Mouse (Mus musculus) liver, embryonic 13.5 days (tissue): ENCODE measurements around the gene Gm1123. TPM values are rescaled to one million over a fixed set of nuclear protein-coding genes. Genes with fewer than 3 reads are reported as not detected.
A peak's percentile ranks its signal among the peaks of the same experiment; 100 is the strongest.

Source experiments
- ATAC-seq: fragments of 200-750 bp; cut with Nextera tagmentation; 2 replicates; pipeline ENCODE4 v1.8.0; 2017; ENCODE audit warnings: low read depth, mild to moderate bottlenecking, moderate number of reproducible peaks, moderate library complexity
- DNase-seq: peaks from one replicate; pipeline ENCODE4 v3.0.0; 2022
- H3K27ac ChIP-seq: fragments of 300-500 bp; sonication (generic); 2 replicates; pipeline ENCODE4 v1.5.1; 2015; ENCODE audit warnings: moderate library complexity, mild to moderate bottlenecking, inconsistent platforms
- H3K27me3 ChIP-seq: fragments of 300-500 bp; sonication (generic); 2 replicates; pipeline ENCODE4 v1.6.1; 2015; ENCODE audit warnings: mild to moderate bottlenecking, inconsistent platforms
- H3K36me3 ChIP-seq: fragments of 300-500 bp; sonication (generic); 2 replicates; pipeline ENCODE4 v1.6.1; 2015; ENCODE audit warnings: mild to moderate bottlenecking, inconsistent platforms
- H3K4me1 ChIP-seq: fragments of 300-500 bp; sonication (generic); replicated peaks from 2 replicates; pipeline ENCODE4 v1.6.1; 2015; ENCODE audit warnings: inconsistent platforms
- H3K4me2 ChIP-seq: fragments of 300-500 bp; sonication (generic); 2 replicates; pipeline ENCODE4 v1.6.1; 2015; ENCODE audit warnings: inconsistent platforms, mild to moderate bottlenecking, moderate library complexity
- H3K4me3 ChIP-seq: fragments of 300-500 bp; sonication (generic); replicated peaks from 2 replicates; pipeline ENCODE4 v1.5.1; 2015; ENCODE audit warnings: mild to moderate bottlenecking, inconsistent platforms
- H3K9ac ChIP-seq: fragments of 300-500 bp; sonication (generic); 2 replicates; pipeline ENCODE4 v1.6.1; 2015; ENCODE audit warnings: mild to moderate bottlenecking, inconsistent platforms
- H3K9me3 ChIP-seq: fragments of 300-500 bp; sonication (generic); replicated peaks from 2 replicates; pipeline ENCODE4 v1.6.1; 2016; ENCODE audit warnings: inconsistent platforms
- WGBS: fragments of 180-500 bp; shearing (Covaris S2); methylation state at CpG from one replicate; pipeline ENCODE4 v1.1.7; 2015; ENCODE audit not compliant: insufficient replicate concordance; 5-methylcytosine and 5-hydroxymethylcytosine counted together
- polyA plus RNA-seq: library from polyadenylated mRNA; unstranded; fragments of >200 nt; fragmentation: Nextera tagmentation; extraction: Ambion mirVana; gene quantifications from 2 replicates; pipeline ENCODE4 v1.2.1, GENCODE M21; 2015

Gm1123 gene
- polyA plus RNA-seq, 1 experiment from 2014 or later: not detected

GRCm38 (mm10) chr9:99001326-99001725, 34.2 kb downstream of the Gm1123 start:
- no peak overlapping the region for H3K9ac ChIP-seq
- no peak overlapping the region for H3K27ac ChIP-seq
- H3K27me3 ChIP-seq: no peaks in the 10 kb centered on the region
- peaks cover 10% of the 10 kb centered on the region; the same call in 1 of the 2 replicates for H3K36me3 ChIP-seq
- DNase-seq: no peak
- no peak overlapping the region for H3K4me3 ChIP-seq
- H3K9me3 ChIP-seq: no peaks in the 10 kb centered on the region
- WGBS: 72% methylated on average over 6 of the region's 6 CpGs
- H3K4me1 ChIP-seq: no peaks in the 10 kb centered on the region
- ATAC-seq: no peak
- no peak overlapping the region for H3K4me2 ChIP-seq

DNA sequence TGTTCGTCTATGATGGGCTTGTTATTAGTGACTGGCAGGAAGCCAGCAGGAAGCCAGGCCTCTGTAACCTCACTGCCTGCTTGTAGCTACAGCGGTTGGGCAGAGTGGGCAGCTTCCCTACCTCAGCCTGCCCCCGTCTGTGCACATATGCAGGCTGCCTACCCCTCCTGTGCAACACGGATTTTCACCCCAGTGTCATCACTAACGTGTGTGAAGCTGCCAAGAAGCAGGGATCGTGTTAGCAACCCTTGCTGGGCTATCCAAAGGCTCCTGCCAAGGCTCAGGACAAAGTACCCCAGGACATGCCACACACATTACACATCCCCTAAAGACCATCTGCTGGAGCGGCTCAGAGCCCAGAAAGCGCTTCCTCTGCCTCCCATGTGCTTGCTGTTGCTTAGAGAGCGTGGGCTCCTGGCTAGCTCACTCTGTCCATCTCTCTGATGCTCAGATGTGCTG, 35.6 kb downstream of the Gm1123 start:
- 48% methylated on average over 9 of the region's 9 CpGs for WGBS
- H3K9me3 ChIP-seq: no peaks in the 10 kb centered on the region
- H3K27ac ChIP-seq: no peak overlapping the region
- H3K4me3 ChIP-seq: no peak overlapping the region
- H3K36me3 ChIP-seq: peaks cover 10% of the 10 kb centered on the region; the same call in 1 of the 2 replicates
- H3K4me1 ChIP-seq: no peaks in the 10 kb centered on the region
- no peak overlapping the region for H3K4me2 ChIP-seq
- DNase-seq (no peak), ATAC-seq (no peak)
- H3K27me3 ChIP-seq: no peaks in the 10 kb centered on the region
- no peak overlapping the region for H3K9ac ChIP-seq

- H3K4me2 ChIP-seq: no peak overlapping the region
- no peak for ATAC-seq
- WGBS: 89% methylated on average over 4 of the region's 4 CpGs
These were observed 41.4 kb downstream of the Gm1123 start for GRCm38 (mm10) chr9:98994103-98994502.

DNA sequence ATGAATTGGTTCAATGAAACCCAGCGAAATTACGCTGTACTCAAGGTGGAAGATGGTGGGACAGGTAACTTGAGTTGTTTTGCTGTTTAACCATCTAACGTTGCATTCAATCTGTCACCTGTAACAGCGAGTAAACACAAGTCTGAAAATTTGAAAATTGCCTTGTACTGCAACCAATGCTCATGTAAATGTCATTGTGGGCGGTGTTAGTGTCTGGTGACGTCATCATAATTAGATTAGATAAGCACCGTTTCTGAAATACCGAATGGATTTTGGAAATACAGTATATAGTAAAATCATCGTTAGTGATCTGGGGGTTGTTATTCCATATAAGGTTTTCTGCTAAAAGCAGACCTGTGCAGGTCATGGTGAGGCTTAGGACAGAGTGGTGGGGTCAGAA, 48.4 kb downstream of the Gm1123 start:
- WGBS: 35% methylated on average over 9 of the region's 9 CpGs
- Histone ChIP-seq H3K4me1 (peaks cover 21% of the 10 kb centered on the region), H3K27ac (no peak overlapping the region), H3K9me3 (no peaks in the 10 kb centered on the region), H3K9ac (peak overlapping the region; percentile 83), H3K4me3 (peak overlapping the region; percentile 81), H3K4me2 (peak overlapping the region; percentile 100), H3K27me3 (peaks cover 24% of the 10 kb centered on the region), H3K36me3 (no peaks in the 10 kb centered on the region)
- ATAC-seq (no peak), DNase-seq (no peak)

More at GRCm38 (mm10) chr9:98994103-98994502, 41.4 kb downstream of the Gm1123 start:
- H3K4me3 ChIP-seq: no peak overlapping the region
- no peak overlapping the region for H3K9ac ChIP-seq
- no peaks in the 10 kb centered on the region for H3K27me3 ChIP-seq
- DNase-seq: no peak
- H3K36me3 ChIP-seq: 0 out of 2 replicates have a peak, but pooled peaks cover 6% of the 10 kb centered on the region
- no peaks in the 10 kb centered on the region for H3K9me3 ChIP-seq
- no peak overlapping the region for H3K27ac ChIP-seq
- H3K4me1 ChIP-seq: no peaks in the 10 kb centered on the region

- Histone ChIP-seq H3K27ac (no peak overlapping the region; the same call in 1 of the 2 replicates), H3K4me2 (peak overlapping the region; percentile 100), H3K4me3 (peak overlapping the region; percentile 81), H3K9ac (peak overlapping the region; percentile 83), H3K36me3 (no peaks in the 10 kb centered on the region), H3K4me1 (peaks cover 21% of the 10 kb centered on the region), H3K27me3 (peaks cover 28% of the 10 kb centered on the region), H3K9me3 (no peaks in the 10 kb centered on the region)
- DNase-seq: peak; percentile 20
- under 1% methylated on average over 50 of the region's 50 CpGs for WGBS
- ATAC-seq: peak; percentile 17
These were observed 48.9 kb downstream of the Gm1123 start for GRCm38 (mm10) chr9:98986476-98987096.

GRCm38 (mm10) chr9:98985800-98986475, 49.6 kb downstream of the Gm1123 start, which contains the start of gene Faim:
Faim (plus strand) TSS chr9:98986373.
- peak; percentile 100 for DNase-seq
- ATAC-seq: peak; percentile 100
- Histone ChIP-seq H3K36me3 (no peaks in the 10 kb centered on the region), H3K4me2 (peak within 1 kb of the TSS; percentile 100), H3K27me3 (peaks cover 35% of the 10 kb centered on the region), H3K27ac (peak within 1 kb of the TSS; percentile 66), H3K4me1 (peaks cover 21% of the 10 kb centered on the region), H3K9ac (peak within 1 kb of the TSS; percentile 83), H3K9me3 (no peaks in the 10 kb centered on the region), H3K4me3 (peak within 1 kb of the TSS; percentile 81)
- 2% methylated on average over 45 of the region's 45 CpGs for WGBS

- 6% methylated on average over 29 of the region's 29 CpGs for whole genome bisulfite sequencing
- Histone ChIP-seq H3K27me3 (peaks cover 82% of the 10 kb centered on the region), H3K4me1 (peaks cover 6% of the 10 kb centered on the region; the same call in 1 of the 2 replicates), H3K9ac (no peak overlapping the region), H3K9me3 (no peaks in the 10 kb centered on the region), H3K27ac (no peak overlapping the region), H3K36me3 (no peaks in the 10 kb centered on the region), H3K4me3 (peak overlapping the region; percentile 33), H3K4me2 (peak overlapping the region; percentile 58)
- ATAC-seq: peak; percentile 74
- peak; percentile 80 for DNase-seq
These were observed 55.8 kb downstream of the Gm1123 start for GRCm38 (mm10) chr9:98979431-98980416.

GRCm38 (mm10) chr9:98976520-98976919, 59.0 kb downstream of the Gm1123 start:
- H3K27me3 ChIP-seq: peaks cover 85% of the 10 kb centered on the region
- DNase-seq (no peak), ATAC-seq (no peak)
- H3K4me3 ChIP-seq: no peak overlapping the region
- no peaks in the 10 kb centered on the region for H3K36me3 ChIP-seq
- H3K27ac ChIP-seq: no peak overlapping the region
- H3K4me1 ChIP-seq: peaks cover 12% of the 10 kb centered on the region; the same call in 1 of the 2 replicates
- H3K9me3 ChIP-seq: no peaks in the 10 kb centered on the region
- H3K9ac ChIP-seq: no peak overlapping the region
- 34% methylated on average over 5 of the region's 5 CpGs for WGBS
- H3K4me2 ChIP-seq: no peak overlapping the region

DNA sequence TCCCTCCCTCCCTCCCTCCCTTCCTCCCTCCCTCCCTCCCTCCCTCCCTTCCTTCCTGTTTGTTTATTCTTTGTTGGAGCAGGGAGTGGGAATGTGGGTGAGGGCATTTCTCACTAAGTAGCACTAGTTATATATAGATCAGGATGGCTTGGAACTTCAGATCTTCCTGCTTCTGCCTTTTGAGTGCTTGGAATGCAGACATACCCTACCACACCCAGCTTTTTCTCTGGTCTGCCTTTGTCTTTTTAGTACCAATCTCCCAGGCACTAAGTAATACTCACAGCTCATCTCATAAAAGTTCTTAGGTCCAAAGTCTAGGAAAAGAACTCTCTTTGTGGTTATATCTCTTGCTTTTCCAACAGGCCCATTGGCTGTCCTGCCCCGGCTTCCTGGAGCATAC, 59.4 kb downstream of the Gm1123 start:
- Histone ChIP-seq H3K4me3 (no peak overlapping the region), H3K27me3 (peaks cover 84% of the 10 kb centered on the region), H3K27ac (no peak overlapping the region), H3K4me1 (peaks cover 12% of the 10 kb centered on the region; the same call in 1 of the 2 replicates), H3K4me2 (no peak overlapping the region), H3K9me3 (no peaks in the 10 kb centered on the region), H3K36me3 (no peaks in the 10 kb centered on the region), H3K9ac (no peak overlapping the region)
- 58% methylated on average over 1 of the region's 1 CpGs for WGBS
- DNase-seq (no peak), ATAC-seq (no peak)

DNA sequence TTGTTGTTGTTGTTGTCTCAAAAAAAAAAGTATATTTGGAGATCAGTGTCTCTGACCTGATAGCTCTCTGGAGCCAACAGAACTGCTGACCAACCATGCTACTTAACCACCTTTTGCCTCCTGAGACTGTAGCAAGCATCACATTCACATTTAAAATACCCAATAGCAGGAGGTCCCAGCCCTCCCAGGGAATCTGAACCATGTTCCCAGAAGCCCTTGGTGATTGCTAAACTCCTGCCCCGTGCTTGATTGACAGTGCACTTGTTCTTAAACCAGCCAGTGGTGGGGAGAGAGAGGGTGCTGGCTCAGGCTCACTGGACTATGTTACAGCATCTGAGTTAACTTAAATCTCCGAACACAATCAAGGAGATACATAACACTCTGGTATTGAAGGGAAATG, 60.6 kb downstream of the Gm1123 start:
- Histone ChIP-seq H3K4me3 (no peak overlapping the region), H3K9me3 (no peaks in the 10 kb centered on the region), H3K4me2 (no peak overlapping the region), H3K4me1 (peaks cover 11% of the 10 kb centered on the region; the same call in 1 of the 2 replicates), H3K9ac (no peak overlapping the region), H3K27ac (no peak overlapping the region), H3K27me3 (peaks cover 91% of the 10 kb centered on the region), H3K36me3 (no peaks in the 10 kb centered on the region)
- DNase-seq (no peak), ATAC-seq (no peak)
- WGBS: 34% methylated on average over 2 of the region's 2 CpGs
